8 mouse cellular contexts compared by ENCODE assay signal in genomic region chr2:92742025-92742424, GRCm38 (mm10).
DNase-seq lines count a peak whose midpoint lies in the region; ATAC-seq and TF ChIP-seq lines count a peak whose summit lies in the region.

No protein-coding gene starts in this region.

- peak; percentile 82 for DNase-seq in adrenal gland, adult 2 months
- peak; percentile 75 for DNase-seq in gastrocnemius, postnatal 10 days
- peak; percentile 82 to 89 for DNase-seq in kidney, adult 8-10 months
- no peak for DNase-seq in left cerebral cortex, adult 18-20 months (ENCODE audit: low spot score in 2 of 2)
- no peak for DNase-seq in midbrain, postnatal 0 days (ENCODE audit: low spot score)
- no peak for DNase-seq in right cerebral cortex, postnatal 14 days

- 14% methylated on average over 5 of the region's 5 CpGs for WGBS in lung, embryonic 16.5 days
- WGBS in midbrain, postnatal 0 days, result 79% methylated on average over 5 of the region's 5 CpGs
- 76% methylated on average over 5 of the region's 5 CpGs for WGBS in neural tube, embryonic 15.5 days

- peak overlapping the region; percentile 69 for H3K27ac ChIP-seq in lung, embryonic 16.5 days (ENCODE audit: low read length)
- no peak overlapping the region for H3K27ac ChIP-seq in midbrain, postnatal 0 days (ENCODE audit: low read depth, low read length)
- H3K27ac ChIP-seq in neural tube, embryonic 15.5 days (replicated peaks), result no peak overlapping the region

- no peaks in the 10 kb centered on the region for H3K27me3 ChIP-seq in lung, embryonic 16.5 days (ENCODE audit: control insufficient read depth, insufficient read depth, low read depth, low read length)
- H3K27me3 ChIP-seq in midbrain, postnatal 0 days (ENCODE audit: insufficient read depth, low read length), result no peaks in the 10 kb centered on the region
- no peaks in the 10 kb centered on the region for H3K27me3 ChIP-seq in neural tube, embryonic 15.5 days (replicated peaks)

- H3K9me3 ChIP-seq in lung, embryonic 16.5 days (ENCODE audit: control insufficient read depth, low read length), result no peaks in the 10 kb centered on the region
- no peaks in the 10 kb centered on the region for H3K9me3 ChIP-seq in midbrain, postnatal 0 days (ENCODE audit: low read length)
- no peaks in the 10 kb centered on the region for H3K9me3 ChIP-seq in neural tube, embryonic 15.5 days (replicated peaks)

- no peak overlapping the region for H3K9ac ChIP-seq in lung, embryonic 16.5 days (ENCODE audit: low read length)
- no peak overlapping the region for H3K9ac ChIP-seq in midbrain, postnatal 0 days (replicated peaks; ENCODE audit: low read length, poor library complexity, severe bottlenecking)
- H3K9ac ChIP-seq in neural tube, embryonic 15.5 days (replicated peaks), result no peak overlapping the region

- H3K4me1 ChIP-seq in lung, embryonic 16.5 days (replicated peaks; ENCODE audit: control insufficient read depth, insufficient read depth, low read length), result peaks cover 11% of the 10 kb centered on the region
- H3K4me1 ChIP-seq in midbrain, postnatal 0 days (ENCODE audit: insufficient read depth, low read length), result no peaks in the 10 kb centered on the region
- H3K4me1 ChIP-seq in neural tube, embryonic 15.5 days, result peaks cover 18% of the 10 kb centered on the region

- H3K4me3 ChIP-seq in lung, embryonic 16.5 days (ENCODE audit: low read length), result no peak overlapping the region
- no peak overlapping the region for H3K4me3 ChIP-seq in midbrain, postnatal 0 days (ENCODE audit: low read depth, low read length)
- H3K4me3 ChIP-seq in neural tube, embryonic 15.5 days (replicated peaks), result no peak overlapping the region

- no peak for TF ChIP-seq CTCF in midbrain, postnatal 0 days (IDR thresholded peaks at IDR 0.05)

- no peaks in the 10 kb centered on the region for H3K36me3 ChIP-seq in lung, embryonic 16.5 days (ENCODE audit: control insufficient read depth, insufficient read depth, low read length)
- no peaks in the 10 kb centered on the region for H3K36me3 ChIP-seq in midbrain, postnatal 0 days (ENCODE audit: insufficient read depth, low read length)
- no peaks in the 10 kb centered on the region for H3K36me3 ChIP-seq in neural tube, embryonic 15.5 days

- H3K4me2 ChIP-seq in lung, embryonic 16.5 days (ENCODE audit: low read depth, low read length), result peak overlapping the region; percentile 16; the same call in 1 of the 2 replicates
- no peak overlapping the region for H3K4me2 ChIP-seq in midbrain, postnatal 0 days (ENCODE audit: low read depth, low read length, poor library complexity, severe bottlenecking)
- no peak overlapping the region for H3K4me2 ChIP-seq in neural tube, embryonic 15.5 days

- peak; percentile 94 for ATAC-seq in lung, embryonic 16.5 days (ENCODE audit: low read depth)
- no peak for ATAC-seq in midbrain, postnatal 0 days (ENCODE audit: low FRiP score)
- no peak for ATAC-seq in neural tube, embryonic 15.5 days (ENCODE audit: low FRiP score)

Comparison
In these comparisons a context has a peak if more than half of its experiments do, and no peak if none do; other contexts are left out.
1. DNase-seq: peak in adrenal gland, adult 2 months (single experiment), gastrocnemius, postnatal 10 days (single experiment) and kidney, adult 8-10 months (2 of 2); none in left cerebral cortex, adult 18-20 months (0 of 2), midbrain, postnatal 0 days (single experiment) and right cerebral cortex, postnatal 14 days (single experiment).